Mouse (Mus musculus) limb, embryonic 11.5 days (tissue): Measurements from ENCODE around the gene Arhgap20. TPM values are rescaled to one million over a fixed set of nuclear protein-coding genes. Genes with fewer than 3 reads are reported as not detected.
A peak's percentile ranks its signal among the peaks of the same experiment; 100 is the strongest.

ENCODE experiments used
- ATAC-seq: fragments of 200-750 bp; cut with Nextera tagmentation; 2 replicates; pipeline ENCODE4 v1.8.0; 2017; ENCODE audit warnings: low read depth; ENCODE audit not compliant: insufficient number of reproducible peaks, low FRiP score, low TSS enrichment
- DNase-seq: peaks from one replicate; pipeline ENCODE4 v3.0.0-alpha.2; 2015; ENCODE audit warnings: low spot score
- H3K27ac ChIP-seq: fragments of 300-500 bp; sonication (generic); replicated peaks from 2 replicates; pipeline ENCODE4 v1.5.1; 2014; ENCODE audit warnings: low read depth, mild to moderate bottlenecking, low read length
- H3K27me3 ChIP-seq: fragments of 300-500 bp; sonication (generic); 2 replicates; pipeline ENCODE4 v1.6.1; 2014; ENCODE audit warnings: mild to moderate bottlenecking, low read length, mixed read lengths; ENCODE audit not compliant: control insufficient read depth, insufficient read depth
- H3K36me3 ChIP-seq: fragments of 300-500 bp; sonication (generic); 2 replicates; pipeline ENCODE4 v1.6.1; 2014; ENCODE audit warnings: mild to moderate bottlenecking, low read length, moderate library complexity, mixed read lengths; ENCODE audit not compliant: control insufficient read depth, insufficient read depth
- H3K4me1 ChIP-seq: fragments of 300-500 bp; sonication (generic); 2 replicates; pipeline ENCODE4 v1.6.1; 2014; ENCODE audit warnings: low read length, mixed read lengths; ENCODE audit not compliant: control insufficient read depth, insufficient read depth
- H3K4me2 ChIP-seq: fragments of 300-500 bp; sonication (generic); 2 replicates; pipeline ENCODE4 v1.6.1; 2014; ENCODE audit warnings: low read depth, mild to moderate bottlenecking, moderate library complexity; ENCODE audit not compliant: severe bottlenecking
- H3K4me3 ChIP-seq: fragments of 300-500 bp; sonication (generic); 2 replicates; pipeline ENCODE4 v1.5.1; 2014; ENCODE audit warnings: low read depth, low read length
- H3K9ac ChIP-seq: fragments of 300-500 bp; sonication (generic); 2 replicates; pipeline ENCODE4 v1.6.1; 2014; ENCODE audit warnings: mild to moderate bottlenecking, low read length
- H3K9me3 ChIP-seq: fragments of 300-500 bp; sonication (generic); 2 replicates; pipeline ENCODE4 v1.6.1; 2016; ENCODE audit warnings: low read length; ENCODE audit not compliant: control insufficient read depth
- WGBS: fragments of 180-500 bp; shearing (Covaris S2); extraction: QIAGEN DNeasy Blood & Tissue Kit; methylation state at CpG from one replicate; pipeline ENCODE4 v1.1.7; 2014; 5-methylcytosine and 5-hydroxymethylcytosine counted together
- polyA plus RNA-seq: library from polyadenylated mRNA; unstranded; fragments of >200 nt; fragmentation: Nextera tagmentation; extraction: Ambion mirVana; gene quantifications from 2 replicates; pipeline ENCODE4 v1.2.1, GENCODE M21; 2014

Gene Arhgap20
- polyA plus RNA-seq, 1 experiment from 2014 or later, result 0.81 TPM

GRCm38 (mm10) chr9:51874348-51874747, 109.2 kb downstream of the Arhgap20 start:
- peak; percentile 29 for DNase-seq
- WGBS, result 29% methylated on average over 4 of the region's 4 CpGs
- no peak for ATAC-seq

GRCm38 (mm10) chr9:51875531-51875930, 110.4 kb downstream of the Arhgap20 start:
- WGBS, result 86% methylated on average over 20 of the region's 20 CpGs

More at GRCm38 (mm10) chr9:51874348-51874747, 109.2 kb downstream of the Arhgap20 start:
- H3K27ac ChIP-seq, result no peak overlapping the region
- H3K36me3 ChIP-seq, result no peaks in the 10 kb centered on the region
- no peaks in the 10 kb centered on the region for H3K4me1 ChIP-seq
- H3K9me3 ChIP-seq, result no peaks in the 10 kb centered on the region
- no peaks in the 10 kb centered on the region for H3K27me3 ChIP-seq
- H3K9ac ChIP-seq, result no peak overlapping the region
- H3K4me2 ChIP-seq, result no peak overlapping the region
- no peak overlapping the region for H3K4me3 ChIP-seq

GRCm38 (mm10) chr9:51881386-51881785, 116.2 kb downstream of the Arhgap20 start:
- Histone ChIP-seq H3K9ac (no peak overlapping the region), H3K4me1 (no peaks in the 10 kb centered on the region), H3K4me2 (no peak overlapping the region), H3K4me3 (no peak overlapping the region), H3K36me3 (no peaks in the 10 kb centered on the region), H3K27me3 (no peaks in the 10 kb centered on the region), H3K27ac (no peak overlapping the region), H3K9me3 (no peaks in the 10 kb centered on the region)
- ATAC-seq (no peak), DNase-seq (peak; percentile 45)
- whole genome bisulfite sequencing, result 31% methylated on average over 4 of the region's 4 CpGs

More at GRCm38 (mm10) chr9:51875531-51875930, 110.4 kb downstream of the Arhgap20 start:
- H3K27ac ChIP-seq, result no peak overlapping the region
- H3K36me3 ChIP-seq, result no peaks in the 10 kb centered on the region
- DNase-seq (no peak), ATAC-seq (no peak)
- no peak overlapping the region for H3K9ac ChIP-seq
- H3K4me1 ChIP-seq, result no peaks in the 10 kb centered on the region
- H3K4me3 ChIP-seq, result no peak overlapping the region
- no peak overlapping the region for H3K4me2 ChIP-seq
- H3K27me3 ChIP-seq, result no peaks in the 10 kb centered on the region
- H3K9me3 ChIP-seq, result no peaks in the 10 kb centered on the region

- ATAC-seq (no peak), DNase-seq (no peak)
- Histone ChIP-seq H3K36me3 (no peaks in the 10 kb centered on the region), H3K4me2 (no peak overlapping the region), H3K27ac (no peak overlapping the region), H3K27me3 (no peaks in the 10 kb centered on the region), H3K9me3 (no peaks in the 10 kb centered on the region), H3K4me1 (no peaks in the 10 kb centered on the region), H3K9ac (no peak overlapping the region), H3K4me3 (no peak overlapping the region)
- WGBS, result 73% methylated on average over 4 of the region's 4 CpGs
These were observed 116.7 kb downstream of the Arhgap20 start for GRCm38 (mm10) chr9:51881881-51882280.

GRCm38 (mm10) chr9:51883319-51883718, 118.2 kb downstream of the Arhgap20 start:
- WGBS, result 78% methylated on average over 4 of the region's 4 CpGs
- ATAC-seq (no peak), DNase-seq (no peak)
- Histone ChIP-seq H3K4me2 (no peak overlapping the region), H3K27me3 (no peaks in the 10 kb centered on the region), H3K36me3 (no peaks in the 10 kb centered on the region), H3K9me3 (no peaks in the 10 kb centered on the region), H3K4me1 (no peaks in the 10 kb centered on the region), H3K9ac (no peak overlapping the region), H3K4me3 (no peak overlapping the region), H3K27ac (no peak overlapping the region)

GRCm38 (mm10) chr9:51892921-51893320, 127.8 kb downstream of the Arhgap20 start:
- DNase-seq, result no peak
- 95% methylated on average over 1 of the region's 1 CpGs for WGBS

More at GRCm38 (mm10) chr9:51892921-51893320, 127.8 kb downstream of the Arhgap20 start:
- no peak for ATAC-seq
- H3K9me3 ChIP-seq, result no peaks in the 10 kb centered on the region
- no peak overlapping the region for H3K27ac ChIP-seq
- H3K4me1 ChIP-seq, result no peaks in the 10 kb centered on the region
- no peak overlapping the region for H3K9ac ChIP-seq
- H3K27me3 ChIP-seq, result no peaks in the 10 kb centered on the region
- no peak overlapping the region for H3K4me3 ChIP-seq
- no peaks in the 10 kb centered on the region for H3K36me3 ChIP-seq
- no peak overlapping the region for H3K4me2 ChIP-seq

Other genes starting within 250 kb of the Arhgap20 start
- gene Fdx1, start 198.2 kb downstream of the Arhgap20 start, polyA plus RNA-seq, result 63.9 and 67.6 TPM in 2 replicates